In the genomic region with DNA sequence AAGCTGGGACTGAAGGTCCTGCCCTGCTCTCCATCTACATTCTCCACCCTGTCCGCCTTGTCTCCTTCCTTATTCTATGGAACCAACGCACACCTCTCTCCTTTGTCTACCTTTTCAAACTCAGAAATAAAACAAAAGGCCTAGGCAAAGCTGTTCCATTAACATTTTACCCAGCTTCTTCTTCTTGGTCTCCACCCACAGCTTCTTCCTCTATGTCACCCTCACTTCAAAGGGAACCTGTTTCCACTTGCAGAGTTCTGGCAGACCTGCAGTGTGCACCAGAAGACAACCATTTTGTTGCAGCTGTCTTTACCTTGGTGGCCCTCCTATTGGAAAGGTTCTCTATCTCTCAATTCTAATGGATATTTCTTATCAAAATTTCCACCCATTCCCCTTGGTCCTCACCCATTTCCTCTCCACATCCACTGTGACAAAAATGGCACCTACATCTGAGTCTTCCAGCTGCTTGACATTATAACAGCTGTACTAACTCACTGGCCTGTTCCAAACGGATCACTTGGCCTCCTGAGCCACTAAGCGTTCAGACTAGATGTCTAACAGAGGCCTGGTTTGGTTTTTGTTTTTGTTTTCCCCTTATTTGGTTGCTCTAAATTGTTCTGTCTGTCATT, we compare ENCODE assay signal across 16 mouse cellular contexts. TPM values are rescaled to one million over a fixed set of nuclear protein-coding genes. Genes with fewer than 3 reads are reported as not detected.
DNase-seq lines count a peak whose midpoint lies in the region; ATAC-seq and TF ChIP-seq lines count a peak whose summit lies in the region.
"Had no signal": no experiment of that assay in that cellular context is flagged by ENCODE, and none has a peak within 500 bp of the region (broad histone marks: within the 10 kb centered on the region; RNA-seq: fewer than 3 reads in every experiment).

No protein-coding gene starts in this region.

- H3K4me2 ChIP-seq in liver, postnatal 0 days (ENCODE audit: low read depth, low read length) = no peak overlapping the region
- H3K4me2 ChIP-seq in liver, embryonic 11.5 days = no peak overlapping the region
- H3K4me2 ChIP-seq in limb, embryonic 15.5 days = no peak overlapping the region
- H3K4me2 ChIP-seq: kidney, embryonic 15.5 days; limb, embryonic 12.5 days; neural tube, embryonic 15.5 days had no signal

- intact Hi-C loops in left cerebral cortex, postnatal 4 days (cut with DNase I) = no loop called here

- H3K4me3 ChIP-seq in liver, postnatal 0 days (ENCODE audit: low read depth, low read length) = no peak overlapping the region
- H3K4me3 ChIP-seq in liver, embryonic 11.5 days (ENCODE audit: low read depth, low read length) = no peak overlapping the region
- peak overlapping the region in 1 of 2 experiments; percentile 25; a peak in 1 of 4 replicates for H3K4me3 ChIP-seq in MEL (ENCODE audit: control insufficient read depth in 1 of 2, insufficient read depth in 1 of 2, low read depth in 2 of 2, low read length in 2 of 2)
- no peak overlapping the region for H3K4me3 ChIP-seq in limb, embryonic 15.5 days
- H3K4me3 ChIP-seq: heart, adult 2 months; kidney, embryonic 15.5 days; limb, embryonic 12.5 days; neural tube, embryonic 15.5 days had no signal

- no peaks in the 10 kb centered on the region for H3K79me2 ChIP-seq in MEL (ENCODE audit: control insufficient read depth, insufficient read depth, low read length, poor library complexity)

- H3K36me3 ChIP-seq in liver, postnatal 0 days (replicated peaks; ENCODE audit: insufficient read depth, low read length) = no peaks in the 10 kb centered on the region
- H3K36me3 ChIP-seq in liver, embryonic 11.5 days (ENCODE audit: control insufficient read depth, insufficient read depth, low read length) = no peaks in the 10 kb centered on the region
- H3K36me3 ChIP-seq in MEL (ENCODE audit: control insufficient read depth in 1 of 2, insufficient read depth in 2 of 2, low read length in 2 of 2) = peaks cover 0 to 17% of the 10 kb centered on the region in 2 experiments; a peak in 2 of 4 replicates
- H3K36me3 ChIP-seq in limb, embryonic 15.5 days = no peaks in the 10 kb centered on the region
- H3K36me3 ChIP-seq: kidney, embryonic 15.5 days; limb, embryonic 12.5 days; neural tube, embryonic 15.5 days had no signal

- TF ChIP-seq POLR2A in MEL (IDR thresholded peaks at IDR 0.05; ENCODE audit: control insufficient read depth in 1 of 2, insufficient read depth in 1 of 2, low read depth in 1 of 2, low read length in 2 of 2, poor library complexity in 1 of 2) = peak in 1 of 2 experiments; percentile 82; a peak in 2 of 4 replicates

- whole genome bisulfite sequencing in liver, postnatal 0 days (ENCODE audit: insufficient replicate concordance) = 68% methylated on average over 4 of the region's 4 CpGs
- WGBS in liver, embryonic 11.5 days = 71% methylated on average over 4 of the region's 4 CpGs
- WGBS in limb, embryonic 15.5 days = 74% methylated on average over 4 of the region's 4 CpGs

- peaks cover 10% of the 10 kb centered on the region for H3K4me1 ChIP-seq in liver, postnatal 0 days (ENCODE audit: insufficient read depth)
- H3K4me1 ChIP-seq in liver, embryonic 11.5 days (replicated peaks; ENCODE audit: control insufficient read depth, insufficient read depth, low read length) = no peaks in the 10 kb centered on the region
- H3K4me1 ChIP-seq in MEL (ENCODE audit: control insufficient read depth in 1 of 2, insufficient read depth in 2 of 2, low read length in 2 of 2) = peaks cover 0 to 21% of the 10 kb centered on the region in 2 experiments; a peak in 3 of 4 replicates
- H3K4me1 ChIP-seq in limb, embryonic 15.5 days = no peaks in the 10 kb centered on the region
- H3K4me1 ChIP-seq: kidney, embryonic 15.5 days; neural tube, embryonic 15.5 days had no signal

- H3K9me3 ChIP-seq in liver, postnatal 0 days (ENCODE audit: low read length) = no peaks in the 10 kb centered on the region
- no peaks in the 10 kb centered on the region for H3K9me3 ChIP-seq in liver, embryonic 11.5 days (ENCODE audit: control insufficient read depth, low read length)
- H3K9me3 ChIP-seq in MEL (replicated peaks; ENCODE audit: insufficient read depth, low read length) = no peaks in the 10 kb centered on the region
- H3K9me3 ChIP-seq in limb, embryonic 15.5 days = no peaks in the 10 kb centered on the region
- H3K9me3 ChIP-seq: kidney, embryonic 15.5 days; limb, embryonic 12.5 days; neural tube, embryonic 15.5 days had no signal

- TF ChIP-seq RAD21 in MEL (IDR thresholded peaks at IDR 0.05; ENCODE audit: low read depth, low read length) = no peak

- ATAC-seq in liver, postnatal 0 days = no peak
- no peak for ATAC-seq in liver, embryonic 11.5 days (replicated peaks; ENCODE audit: low FRiP score)
- no peak for ATAC-seq in limb, embryonic 15.5 days (ENCODE audit: insufficient number of reproducible peaks, low FRiP score, low TSS enrichment, low read depth)
- ATAC-seq: midbrain, embryonic 16.5 days had no signal

- H3K27ac ChIP-seq in liver, postnatal 0 days (ENCODE audit: low read depth) = peak overlapping the region; percentile 29; the same call in 1 of the 2 replicates
- no peak overlapping the region for H3K27ac ChIP-seq in liver, embryonic 11.5 days (ENCODE audit: low read depth, low read length)
- peak overlapping the region; percentile 64 for H3K27ac ChIP-seq in MEL (ENCODE audit: control insufficient read depth, low read depth, low read length)
- H3K27ac ChIP-seq in limb, embryonic 15.5 days = 0 out of 2 replicates have a peak overlapping the region, but pooled peaks have one; percentile 2
- H3K27ac ChIP-seq: heart, adult 2 months; kidney, embryonic 15.5 days; limb, embryonic 12.5 days; neural tube, embryonic 15.5 days had no signal

- TF ChIP-seq CTCF in liver, postnatal 0 days (IDR thresholded peaks at IDR 0.05; ENCODE audit: low read depth) = no peak
- TF ChIP-seq CTCF in MEL (IDR thresholded peaks at IDR 0.05 in 2 of 3, conservative IDR thresholded peaks at IDR 0.05 in 1 of 3; ENCODE audit: control insufficient read depth in 1 of 3, insufficient read depth in 1 of 3, low read depth in 2 of 3, low read length in 3 of 3, poor library complexity in 1 of 3, severe bottlenecking in 1 of 3) = no peak

- DNase-seq in liver, postnatal 0 days = no peak
- DNase-seq in liver, embryonic 11.5 days (ENCODE audit: low spot score) = no peak
- DNase-seq in MEL (ENCODE audit: low read depth, low spot score) = peak; percentile 76
- DNase-seq in thymus, postnatal 10 days (ENCODE audit: low spot score in 2 of 2) = peak; percentile 39 to 51
- DNase-seq in frontal cortex, postnatal 25 days (ENCODE audit: low spot score in 2 of 2) = no peak
- DNase-seq in left cerebral cortex, postnatal 4 days = no peak
- DNase-seq in embryo, embryonic 10.5 days (ENCODE audit: low spot score) = no peak
- DNase-seq: cerebellum, postnatal 25 days; heart, adult 2 months; heart, postnatal 4 days; lung, postnatal 10 days had no signal

- TF ChIP-seq EP300 in liver, postnatal 0 days (IDR thresholded peaks at IDR 0.05; ENCODE audit: low read depth) = no peak
- TF ChIP-seq EP300 in MEL (IDR thresholded peaks at IDR 0.05; ENCODE audit: low read depth in 1 of 2, low read length in 2 of 2) = peak; percentile 15 to 41; a peak in 3 of 4 replicates

- H3K27me3 ChIP-seq in liver, postnatal 0 days (ENCODE audit: insufficient read depth, low read length) = no peaks in the 10 kb centered on the region
- H3K27me3 ChIP-seq in liver, embryonic 11.5 days (replicated peaks; ENCODE audit: control insufficient read depth, insufficient read depth, low read length) = no peaks in the 10 kb centered on the region
- H3K27me3 ChIP-seq in MEL (ENCODE audit: control insufficient read depth in 1 of 2, insufficient read depth in 2 of 2, low read length in 2 of 2) = no peaks in the 10 kb centered on the region
- H3K27me3 ChIP-seq in limb, embryonic 15.5 days = no peaks in the 10 kb centered on the region
- H3K27me3 ChIP-seq: kidney, embryonic 15.5 days; limb, embryonic 12.5 days; neural tube, embryonic 15.5 days had no signal

- no peak overlapping the region for H3K9ac ChIP-seq in liver, postnatal 0 days (replicated peaks)
- H3K9ac ChIP-seq in liver, embryonic 11.5 days (ENCODE audit: low read depth, low read length) = no peak overlapping the region
- H3K9ac ChIP-seq in MEL (ENCODE audit: control insufficient read depth, low read depth, low read length, poor library complexity, severe bottlenecking) = peak overlapping the region; percentile 17
- no peak overlapping the region for H3K9ac ChIP-seq in limb, embryonic 15.5 days
- H3K9ac ChIP-seq: kidney, embryonic 15.5 days; limb, embryonic 12.5 days; neural tube, embryonic 15.5 days had no signal

TF ChIP-seq in MEL, 35 proteins besides CTCF, POLR2A, EP300 and RAD21 (continues in another document):
- TF ChIP-seq SIN3A (IDR thresholded peaks at IDR 0.05; ENCODE audit: low read length) (peak; percentile 25; the same call in 1 of the 2 replicates), JUND (IDR thresholded peaks at IDR 0.05; ENCODE audit: low read depth, low read length) (no peak), E2F4 (IDR thresholded peaks at IDR 0.05; ENCODE audit: borderline replicate concordance, low read depth, low read length) (no peak), MXI1 (IDR thresholded peaks at IDR 0.05; ENCODE audit: low read depth, low read length) (0 out of 2 replicates have a peak, but pooled peaks have one; percentile 15), MAFK (IDR thresholded peaks at IDR 0.05; ENCODE audit: borderline replicate concordance, low read depth, low read length) (no peak), MAZ (IDR thresholded peaks at IDR 0.05; ENCODE audit: low read depth, low read length) (no peak), GATA1 (IDR thresholded peaks at IDR 0.05; ENCODE audit: low read depth, low read length) (0 out of 2 replicates have a peak, but pooled peaks have one; percentile 2), TCF12 (IDR thresholded peaks at IDR 0.05; ENCODE audit: low read depth, low read length) (no peak), MAX (IDR thresholded peaks at IDR 0.05; ENCODE audit: low read length) (no peak), SMC3 (IDR thresholded peaks at IDR 0.05; ENCODE audit: low read depth, low read length) (no peak), CHD1 (IDR thresholded peaks at IDR 0.05; ENCODE audit: low read depth, low read length) (no peak), NRF1 (IDR thresholded peaks at IDR 0.05; ENCODE audit: insufficient read depth, low read depth, low read length, poor library complexity, severe bottlenecking) (no peak), TBP (IDR thresholded peaks at IDR 0.05; ENCODE audit: low read depth, low read length) (peak; percentile 96), ETS1 (IDR thresholded peaks at IDR 0.05; ENCODE audit: low read depth, low read length) (peak; percentile 75)

RNA-seq across cellular contexts. Expression of gene Atp11b, which starts 32.0 kb away (rescaled TPM):
- polyA plus RNA-seq in liver, postnatal 0 days (2015; fragmentation: Nextera tagmentation; extraction: Ambion mirVana) = 9.9 and 11.9 TPM in 2 replicates
- polyA plus RNA-seq in liver, embryonic 11.5 days (2014; fragmentation: Nextera tagmentation; extraction: Ambion mirVana) = 40.1 and 41.6 TPM in 2 replicates
- total RNA-seq in MEL (2012; rRNA removed) = 25.9 and 31.3 TPM in 2 replicates
- 10 to 100 TPM; 52.3 to 57.9 TPM for polyA plus RNA-seq in MEL (2012; ENCODE audit: insufficient read depth in 1 of 2, insufficient read length in 2 of 2, low read depth in 1 of 2, low replicate concordance in 2 of 2, missing spikeins in 1 of 2)
- 36.7 and 38.8 TPM in 2 replicates for polyA plus RNA-seq in limb, embryonic 15.5 days (2015; fragmentation: Nextera tagmentation; extraction: Ambion mirVana)
- 100 to 1,000 TPM; 119 to 130 TPM for total RNA-seq in left cerebral cortex, postnatal 4 days (2021)

Comparison
In these comparisons a context has a peak if more than half of its experiments do, and no peak if none do; other contexts are left out.
1. DNase-seq: peak in MEL (single experiment) and thymus, postnatal 10 days (2 of 2); none in liver, postnatal 0 days (single experiment), liver, embryonic 11.5 days (single experiment), frontal cortex, postnatal 25 days (0 of 2), left cerebral cortex, postnatal 4 days (single experiment) and embryo, embryonic 10.5 days (single experiment).